Mouse (Mus musculus): Measurements from ENCODE around the gene Pspn.

- TF ChIP-seq CTCF (IDR thresholded peaks at IDR 0.05; ENCODE audit: insufficient read depth, low read depth, low read length) (peak; percentile 43; the same call in 1 of the 2 replicates), POLR2A (IDR thresholded peaks at IDR 0.05; ENCODE audit: insufficient read depth, low read depth, low read length) (peak; percentile 79)
Observed at GRCm38 (mm10) chr17:56997029-56997667, 2.7 kb downstream of the Pspn start, which contains the start of gene Alkbh7.
